Mouse (Mus musculus) bone marrow macrophage, adult 2 months (primary cell): ENCODE measurements around the gene Crhbp.

Experiments used
- CTCF ChIP-seq: IDR thresholded peaks from 2 replicates; pipeline ENCODE4 v1.5.1; 2012; ENCODE audit warnings: low read depth, mild to moderate bottlenecking, low read length, moderate library complexity
- POLR2A ChIP-seq: IDR thresholded peaks from 2 replicates; pipeline ENCODE4 v1.6.1; 2012; ENCODE audit warnings: mild to moderate bottlenecking, low read depth, low read length, borderline replicate concordance

DNA sequence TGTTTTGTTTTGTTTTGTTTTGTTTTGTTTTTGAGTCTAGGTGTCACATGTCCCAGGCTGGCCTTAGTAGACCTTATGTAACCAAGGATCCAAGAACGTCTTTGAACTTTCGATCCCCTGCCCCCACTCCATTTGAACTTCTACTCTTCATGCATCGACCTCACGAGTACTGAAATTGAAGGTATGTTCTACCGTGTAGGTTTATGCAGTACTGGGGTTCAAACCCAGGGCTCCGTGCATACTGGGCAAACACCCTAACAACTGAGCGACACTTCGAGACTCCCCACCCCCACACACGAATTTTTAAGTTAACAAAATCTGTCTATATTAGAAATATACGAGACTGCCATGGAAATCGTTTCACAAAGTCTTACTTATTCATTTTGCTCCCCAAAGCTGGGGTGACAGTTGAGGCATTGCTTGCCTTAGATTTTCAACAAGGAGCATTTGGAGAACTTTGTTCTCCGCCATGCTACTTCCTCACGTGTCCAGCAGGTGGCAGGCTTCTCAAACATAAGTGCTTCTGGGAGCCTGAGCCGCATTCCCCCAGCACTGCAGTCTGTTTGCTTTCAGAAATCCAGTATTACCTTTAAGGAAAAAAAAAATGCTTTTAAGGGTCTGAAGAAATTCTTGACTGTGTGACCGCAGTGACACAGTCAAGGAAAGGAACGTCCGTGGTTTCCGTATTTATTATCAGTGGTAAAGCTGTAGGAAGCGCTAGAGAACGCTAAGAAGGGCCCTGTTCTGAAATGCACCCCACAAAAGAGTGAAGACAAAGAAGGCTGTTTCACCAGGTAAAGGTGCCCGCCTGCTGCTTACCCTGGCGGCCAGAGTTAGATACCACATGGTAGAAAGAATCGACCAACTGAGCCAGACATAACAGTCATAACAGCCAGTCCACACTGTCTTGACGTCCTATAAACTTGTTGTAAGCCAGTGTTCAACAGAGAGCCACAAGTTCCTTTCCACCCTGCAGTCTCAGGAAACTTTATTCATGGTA lies 54.6 kb downstream of the Crhbp start:
- TF ChIP-seq CTCF (peak; percentile 74), POLR2A (no peak)
